Mouse (Mus musculus) lung, embryonic 15.5 days (tissue): Measurements from ENCODE around the gene Spink8. TPM values are rescaled to one million over a fixed set of nuclear protein-coding genes. Genes with fewer than 3 reads are reported as not detected.
A peak's percentile ranks its signal among the peaks of the same experiment; 100 is the strongest.

ENCODE experiments used
- ATAC-seq: fragments of 200-750 bp; cut with Nextera tagmentation; 2 replicates; pipeline ENCODE4 v1.8.0; 2017; ENCODE audit warnings: moderate number of reproducible peaks, borderline replicate concordance; ENCODE audit not compliant: low FRiP score, low TSS enrichment; ENCODE audit errors: extremely low read depth
- H3K27ac ChIP-seq: fragments of 300-500 bp; sonication (generic); 2 replicates; pipeline ENCODE4 v1.5.1; 2015; ENCODE audit warnings: moderate library complexity, mild to moderate bottlenecking, inconsistent platforms
- H3K27me3 ChIP-seq: fragments of 300-500 bp; sonication (generic); 2 replicates; pipeline ENCODE4 v1.6.1; 2015; ENCODE audit warnings: inconsistent platforms
- H3K36me3 ChIP-seq: fragments of 300-500 bp; sonication (generic); 2 replicates; pipeline ENCODE4 v1.6.1; 2015; ENCODE audit warnings: inconsistent platforms
- H3K4me1 ChIP-seq: fragments of 300-500 bp; sonication (generic); 2 replicates; pipeline ENCODE4 v1.6.1; 2015; ENCODE audit warnings: inconsistent platforms
- H3K4me2 ChIP-seq: fragments of 300-500 bp; sonication (generic); 2 replicates; pipeline ENCODE4 v1.6.1; 2015; ENCODE audit warnings: inconsistent platforms, mild to moderate bottlenecking, moderate library complexity
- H3K4me3 ChIP-seq: fragments of 300-500 bp; sonication (generic); 2 replicates; pipeline ENCODE4 v1.5.1; 2015; ENCODE audit warnings: mild to moderate bottlenecking, inconsistent platforms
- H3K9ac ChIP-seq: fragments of 300-500 bp; sonication (generic); 2 replicates; pipeline ENCODE4 v1.6.1; 2015; ENCODE audit warnings: inconsistent platforms
- H3K9me3 ChIP-seq: fragments of 300-500 bp; sonication (generic); 2 replicates; pipeline ENCODE4 v1.6.1; 2016; ENCODE audit warnings: inconsistent platforms
- WGBS: fragments of 180-500 bp; shearing (Covaris S2); methylation state at CpG from one replicate; pipeline ENCODE4 v1.1.7; 2015; 5-methylcytosine and 5-hydroxymethylcytosine counted together
- polyA plus RNA-seq: library from polyadenylated mRNA; unstranded; fragments of >200 nt; fragmentation: Nextera tagmentation; extraction: Ambion mirVana; gene quantifications from 2 replicates; pipeline ENCODE4 v1.2.1, GENCODE M21; 2015

Gene Spink8
- polyA plus RNA-seq, 1 experiment from 2014 or later, result not detected

GRCm38 (mm10) chr9:109825739-109826138 lies 13.7 kb downstream of the Spink8 start:
- Histone ChIP-seq H3K4me2 (no peak overlapping the region), H3K4me3 (no peak overlapping the region), H3K9me3 (no peaks in the 10 kb centered on the region), H3K36me3 (no peaks in the 10 kb centered on the region), H3K27me3 (no peaks in the 10 kb centered on the region), H3K27ac (no peak overlapping the region), H3K9ac (no peak overlapping the region), H3K4me1 (no peaks in the 10 kb centered on the region)
- no peak for ATAC-seq
- 56% methylated on average over 4 of the region's 4 CpGs for WGBS

GRCm38 (mm10) chr9:109826181-109826580 lies 14.1 kb downstream of the Spink8 start:
- no peaks in the 10 kb centered on the region for H3K4me1 ChIP-seq
- H3K27ac ChIP-seq, result no peak overlapping the region
- no peaks in the 10 kb centered on the region for H3K27me3 ChIP-seq
- H3K9ac ChIP-seq, result no peak overlapping the region
- no peak overlapping the region for H3K4me3 ChIP-seq
- ATAC-seq, result no peak
- H3K9me3 ChIP-seq, result no peaks in the 10 kb centered on the region
- H3K4me2 ChIP-seq, result no peak overlapping the region
- no peaks in the 10 kb centered on the region for H3K36me3 ChIP-seq
- 65% methylated on average over 5 of the region's 5 CpGs for WGBS

- no peaks in the 10 kb centered on the region; the same call in 1 of the 2 replicates for H3K36me3 ChIP-seq
- no peaks in the 10 kb centered on the region for H3K9me3 ChIP-seq
- H3K4me2 ChIP-seq, result peak within 1 kb of the TSS; percentile 76
- no peaks in the 10 kb centered on the region for H3K27me3 ChIP-seq
- peak within 1 kb of the TSS; percentile 60 for H3K9ac ChIP-seq
- H3K27ac ChIP-seq, result peak within 1 kb of the TSS; percentile 79
- WGBS, result under 1% methylated on average over 32 of the region's 32 CpGs
- peak within 1 kb of the TSS; percentile 70 for H3K4me3 ChIP-seq
- peaks cover 4% of the 10 kb centered on the region; the same call in 1 of the 2 replicates for H3K4me1 ChIP-seq
- peak; percentile 98 for ATAC-seq
These were observed 20.5 kb downstream of the Spink8 start, which contains the start of gene Nme6 for GRCm38 (mm10) chr9:109832391-109833087. Gene Nme6 (plus strand): TSS chr9:109832749.

GRCm38 (mm10) chr9:109833088-109833412 lies 21.0 kb downstream of the Spink8 start:
- Histone ChIP-seq H3K27ac (peak overlapping the region; percentile 79; the same call in 1 of the 2 replicates), H3K9ac (peak overlapping the region; percentile 60), H3K4me1 (peaks cover 4% of the 10 kb centered on the region; the same call in 1 of the 2 replicates), H3K4me3 (peak overlapping the region; percentile 70), H3K4me2 (peak overlapping the region; percentile 76), H3K27me3 (no peaks in the 10 kb centered on the region), H3K36me3 (no peaks in the 10 kb centered on the region; the same call in 1 of the 2 replicates), H3K9me3 (no peaks in the 10 kb centered on the region)
- peak; percentile 28 for ATAC-seq
- WGBS, result 7% methylated on average over 6 of the region's 6 CpGs

- no peaks in the 10 kb centered on the region for H3K27me3 ChIP-seq
- ATAC-seq, result peak; percentile 74
- H3K4me3 ChIP-seq, result no peak within 1 kb of the TSS
- 26% methylated on average over 6 of the region's 6 CpGs for WGBS
- H3K4me2 ChIP-seq, result no peak within 1 kb of the TSS
- no peak within 1 kb of the TSS for H3K9ac ChIP-seq
- 0 out of 2 replicates have a peak, but pooled peaks cover 9% of the 10 kb centered on the region for H3K4me1 ChIP-seq
- H3K36me3 ChIP-seq, result no peaks in the 10 kb centered on the region
- no peak within 1 kb of the TSS for H3K27ac ChIP-seq
- no peaks in the 10 kb centered on the region for H3K9me3 ChIP-seq
These were observed 37.3 kb downstream of the Spink8 start, which contains the start of gene Camp for GRCm38 (mm10) chr9:109849312-109849758. Gene Camp (minus strand): TSS chr9:109849617.

GRCm38 (mm10) chr9:109850099-109850498 lies 38.0 kb downstream of the Spink8 start:
- H3K9me3 ChIP-seq, result no peaks in the 10 kb centered on the region

GRCm38 (mm10) chr9:109854341-109854740 lies 42.3 kb downstream of the Spink8 start:
- Histone ChIP-seq H3K9ac (no peak overlapping the region), H3K27me3 (no peaks in the 10 kb centered on the region), H3K27ac (no peak overlapping the region), H3K9me3 (no peaks in the 10 kb centered on the region), H3K4me1 (0 out of 2 replicates have a peak, but pooled peaks cover 5% of the 10 kb centered on the region), H3K4me2 (no peak overlapping the region), H3K4me3 (no peak overlapping the region), H3K36me3 (no peaks in the 10 kb centered on the region)
- WGBS, result 71% methylated on average over 2 of the region's 2 CpGs
- no peak for ATAC-seq

More at GRCm38 (mm10) chr9:109850099-109850498, 38.0 kb downstream of the Spink8 start:
- Histone ChIP-seq H3K27me3 (no peaks in the 10 kb centered on the region), H3K4me2 (no peak overlapping the region), H3K4me1 (0 out of 2 replicates have a peak, but pooled peaks cover 9% of the 10 kb centered on the region), H3K36me3 (no peaks in the 10 kb centered on the region), H3K9ac (no peak overlapping the region), H3K27ac (no peak overlapping the region), H3K4me3 (no peak overlapping the region)
- 83% methylated on average over 5 of the region's 5 CpGs for WGBS
- no peak for ATAC-seq

- no peaks in the 10 kb centered on the region for H3K36me3 ChIP-seq
- no peak overlapping the region for H3K4me2 ChIP-seq
- H3K4me3 ChIP-seq, result no peak overlapping the region
- H3K27ac ChIP-seq, result no peak overlapping the region
- H3K4me1 ChIP-seq, result no peaks in the 10 kb centered on the region
- H3K27me3 ChIP-seq, result no peaks in the 10 kb centered on the region
- ATAC-seq, result no peak
- WGBS, result 72% methylated on average over 6 of the region's 6 CpGs
- no peaks in the 10 kb centered on the region for H3K9me3 ChIP-seq
- no peak overlapping the region for H3K9ac ChIP-seq
These were observed 43.9 kb downstream of the Spink8 start for GRCm38 (mm10) chr9:109855947-109856346.

GRCm38 (mm10) chr9:109862397-109863044 lies 50.4 kb downstream of the Spink8 start:
- Histone ChIP-seq H3K4me1 (0 out of 2 replicates have a peak, but pooled peaks cover 6% of the 10 kb centered on the region), H3K27me3 (no peaks in the 10 kb centered on the region), H3K27ac (no peak overlapping the region), H3K9me3 (no peaks in the 10 kb centered on the region), H3K4me3 (no peak overlapping the region), H3K4me2 (peak overlapping the region; percentile 34), H3K36me3 (no peaks in the 10 kb centered on the region), H3K9ac (no peak overlapping the region)
- WGBS, result 13% methylated on average over 20 of the region's 20 CpGs
- ATAC-seq, result no peak; the same call in 1 of the 2 replicates

- Histone ChIP-seq H3K27me3 (no peaks in the 10 kb centered on the region), H3K4me3 (no peak overlapping the region), H3K4me1 (0 out of 2 replicates have a peak, but pooled peaks cover 6% of the 10 kb centered on the region), H3K9me3 (no peaks in the 10 kb centered on the region), H3K4me2 (no peak overlapping the region), H3K27ac (no peak overlapping the region), H3K36me3 (no peaks in the 10 kb centered on the region), H3K9ac (no peak overlapping the region)
- 28% methylated on average over 3 of the region's 3 CpGs for WGBS
- no peak for ATAC-seq
These were observed 51.0 kb downstream of the Spink8 start for GRCm38 (mm10) chr9:109863085-109863484.

GRCm38 (mm10) chr9:109866218-109866617 lies 54.1 kb downstream of the Spink8 start:
- no peak overlapping the region for H3K4me2 ChIP-seq
- WGBS, result 42% methylated on average over 2 of the region's 2 CpGs
- no peaks in the 10 kb centered on the region for H3K36me3 ChIP-seq
- H3K4me3 ChIP-seq, result no peak overlapping the region
- no peaks in the 10 kb centered on the region for H3K27me3 ChIP-seq
- H3K9me3 ChIP-seq, result no peaks in the 10 kb centered on the region
- no peak for ATAC-seq
- H3K9ac ChIP-seq, result no peak overlapping the region
- H3K27ac ChIP-seq, result no peak overlapping the region
- H3K4me1 ChIP-seq, result 0 out of 2 replicates have a peak, but pooled peaks cover 6% of the 10 kb centered on the region
